Mouse (Mus musculus): Measurements from ENCODE around the gene Htra3.

Htra3 gene

DNA sequence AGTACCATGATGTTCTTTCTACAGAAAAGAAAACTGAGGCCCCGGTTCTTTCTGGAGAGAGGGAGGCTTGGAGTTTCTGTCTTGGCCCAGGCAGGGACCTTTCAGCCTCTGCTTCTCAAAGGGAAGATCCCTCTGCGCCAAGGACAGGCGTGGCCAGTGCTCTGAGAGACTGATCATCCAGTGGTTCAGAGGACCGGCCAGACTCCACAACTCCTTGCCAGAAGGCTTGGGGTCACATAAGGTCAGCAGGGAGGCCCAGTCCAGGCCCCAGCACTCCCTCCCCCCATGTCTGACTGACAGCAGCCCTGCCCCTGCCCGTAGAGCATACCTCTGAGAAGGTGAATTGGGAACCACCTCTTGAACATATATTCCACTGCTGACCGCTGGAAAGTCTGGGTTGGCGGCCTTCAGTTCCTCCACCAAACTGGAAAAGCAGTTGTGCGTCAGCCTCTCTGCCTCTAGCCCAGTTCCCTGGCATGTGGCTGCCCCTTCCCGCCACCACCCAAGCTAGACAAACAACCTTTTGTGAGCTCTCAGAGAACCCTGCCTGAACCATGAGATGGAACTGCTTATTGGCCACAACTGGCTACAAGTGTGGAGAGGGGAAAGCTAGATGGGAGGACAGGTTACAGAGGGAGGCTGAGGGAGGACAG is 25.7 kb downstream of the Htra3 start:
- DNase-seq (ENCODE audit: low spot score in 2 of 2), result no peak

DNA sequence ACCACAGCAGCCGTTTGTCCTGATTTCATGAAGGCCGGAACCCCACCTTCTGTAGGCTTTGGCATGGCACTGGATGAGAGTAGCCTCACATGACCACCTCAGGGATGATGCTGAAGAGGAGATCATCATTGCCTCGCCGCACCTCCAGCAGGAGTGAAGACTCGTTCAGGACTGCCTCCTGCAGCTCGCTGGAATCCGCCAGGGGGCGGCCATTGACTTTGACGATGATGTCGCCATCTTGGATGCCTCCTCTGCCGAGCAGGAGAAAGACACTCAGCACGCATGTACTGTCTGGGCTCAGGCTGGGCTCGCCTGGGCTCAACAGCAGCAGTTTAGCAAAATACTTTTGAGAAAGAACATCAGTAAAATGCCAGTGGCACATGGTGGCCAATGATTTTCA is 26.7 kb downstream of the Htra3 start:
- no peak for DNase-seq (ENCODE audit: low spot score in 2 of 2)

DNA sequence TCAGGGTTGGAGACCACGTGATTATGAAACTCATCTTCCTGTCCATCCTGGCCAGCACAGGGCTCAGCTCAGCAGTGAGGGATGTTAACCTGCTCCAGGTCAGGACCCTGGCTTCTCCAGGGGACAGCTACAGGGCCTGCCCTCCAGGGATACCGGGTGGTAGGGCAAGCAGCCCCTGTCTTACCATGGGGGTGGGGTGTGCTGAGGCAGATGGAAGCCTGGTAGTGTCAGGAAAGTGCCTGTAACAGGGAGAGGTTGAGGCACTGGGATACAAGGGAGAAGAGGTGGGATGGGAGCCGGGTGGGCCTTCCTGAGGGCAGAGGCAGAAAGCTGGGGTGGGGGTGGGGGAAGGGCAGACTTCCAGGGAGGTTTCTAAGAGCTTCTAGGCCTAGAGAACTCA is 27.3 kb downstream of the Htra3 start:
- DNase-seq (ENCODE audit: low spot score in 2 of 2), result no peak

DNA sequence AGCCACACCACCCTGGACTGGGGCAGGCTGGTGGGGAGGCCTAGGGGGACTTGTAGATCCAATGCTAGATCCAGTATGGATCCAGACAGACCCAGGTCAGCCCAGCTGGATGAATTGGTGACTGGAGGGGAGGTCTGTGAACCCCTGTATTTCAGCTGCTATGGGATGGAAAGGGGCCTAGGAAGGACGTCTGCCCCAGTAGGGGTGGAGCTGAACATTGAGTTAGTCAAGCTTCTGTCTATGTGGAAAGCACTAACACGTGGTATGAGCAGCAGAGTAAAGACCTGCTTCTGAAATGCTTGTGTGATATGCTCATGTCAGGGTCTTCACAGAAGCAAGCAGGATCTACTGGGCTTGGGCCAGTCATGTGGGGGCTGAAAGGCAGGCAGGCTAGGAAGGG is 31.4 kb downstream of the Htra3 start:
- no peak for DNase-seq (ENCODE audit: low spot score in 2 of 2)

- DNase-seq (ENCODE audit: low spot score in 2 of 2), result no peak
These were observed 32.0 kb downstream of the Htra3 start for GRCm38 (mm10) chr5:35647562-35647961.

GRCm38 (mm10) chr5:35646927-35647326 is 32.7 kb downstream of the Htra3 start:
- no peak for DNase-seq (ENCODE audit: low spot score in 2 of 2)

- no peak for DNase-seq (ENCODE audit: low spot score in 2 of 2)
These were observed 33.6 kb downstream of the Htra3 start for GRCm38 (mm10) chr5:35645938-35646493.

DNA sequence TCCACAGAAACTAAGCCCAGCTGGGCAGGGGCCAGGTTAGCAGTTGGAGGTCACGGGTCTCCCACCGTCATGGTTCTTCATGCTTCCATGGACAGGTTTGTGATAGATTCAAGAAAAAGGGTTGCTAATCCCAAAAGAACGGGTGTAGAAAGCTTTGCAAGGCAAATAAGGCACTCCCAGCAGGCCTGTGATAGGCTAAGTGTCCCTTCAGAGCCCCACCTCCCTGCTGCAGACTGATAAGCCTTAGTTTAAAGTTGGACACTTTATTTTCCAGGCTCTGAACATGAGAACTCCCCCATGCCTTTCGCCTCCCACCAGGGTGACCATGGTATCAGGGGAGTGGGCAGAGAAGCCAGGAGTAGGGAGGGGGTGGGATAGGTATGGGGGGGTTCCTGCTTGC is 35.5 kb downstream of the Htra3 start:
- no peak for DNase-seq (ENCODE audit: low spot score in 2 of 2)

GRCm38 (mm10) chr5:35643401-35644048 is 36.1 kb downstream of the Htra3 start:
- DNase-seq (ENCODE audit: low spot score in 2 of 2), result no peak

GRCm38 (mm10) chr5:35641961-35642584 is 37.5 kb downstream of the Htra3 start:
- no peak for DNase-seq (ENCODE audit: low spot score in 2 of 2)

- no peak for DNase-seq (ENCODE audit: low spot score in 2 of 2)
These were observed 43.6 kb downstream of the Htra3 start for GRCm38 (mm10) chr5:35636016-35636415.

DNA sequence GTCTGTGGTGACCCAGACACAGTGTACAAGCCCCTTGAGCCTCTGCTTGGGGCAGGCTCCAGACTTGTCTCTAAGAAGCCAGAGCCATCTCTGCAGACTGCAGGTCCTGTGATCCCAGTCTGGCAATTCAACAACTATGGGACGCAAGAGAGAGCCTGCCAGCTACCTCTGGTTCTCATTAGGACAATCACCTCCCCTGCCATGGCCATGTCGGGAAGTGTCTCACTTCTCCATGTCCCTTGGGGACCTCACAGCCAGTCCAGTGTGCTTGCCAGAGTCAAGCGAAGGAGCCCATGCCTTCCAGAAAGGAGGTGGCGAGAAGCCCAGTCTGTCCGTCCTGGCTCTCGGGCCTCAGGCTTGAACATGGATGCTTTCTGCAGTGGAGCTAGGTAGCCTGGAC is 46.7 kb downstream of the Htra3 start:
- DNase-seq (ENCODE audit: low spot score in 2 of 2), result no peak

GRCm38 (mm10) chr5:35631755-35632154 is 47.8 kb downstream of the Htra3 start:
- DNase-seq (ENCODE audit: low spot score in 2 of 2), result no peak

- DNase-seq (ENCODE audit: low spot score in 2 of 2), result no peak
These were observed 48.4 kb downstream of the Htra3 start for GRCm38 (mm10) chr5:35631224-35631623.

GRCm38 (mm10) chr5:35630706-35631105 is 48.9 kb downstream of the Htra3 start:
- DNase-seq (ENCODE audit: low spot score in 2 of 2), result no peak

DNA sequence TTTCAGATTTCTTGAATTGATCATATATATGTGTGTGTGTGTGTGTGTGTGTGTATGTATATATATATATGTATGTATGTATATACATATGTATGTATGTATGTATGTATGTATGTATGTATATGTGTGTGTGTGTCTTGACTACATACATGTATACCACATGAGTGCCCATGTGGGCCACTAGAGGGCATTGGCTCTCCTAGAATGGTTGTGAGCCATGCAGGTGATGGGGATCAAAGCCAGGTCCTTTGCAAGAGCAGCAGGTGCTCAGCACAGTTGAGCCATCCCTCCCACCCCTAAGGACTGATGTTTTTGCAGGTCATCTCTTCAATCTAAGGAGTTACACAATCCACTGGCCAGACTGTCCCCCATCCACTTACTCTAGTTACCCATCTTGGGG is 50.2 kb downstream of the Htra3 start:
- no peak for DNase-seq (ENCODE audit: low spot score in 2 of 2)

DNA sequence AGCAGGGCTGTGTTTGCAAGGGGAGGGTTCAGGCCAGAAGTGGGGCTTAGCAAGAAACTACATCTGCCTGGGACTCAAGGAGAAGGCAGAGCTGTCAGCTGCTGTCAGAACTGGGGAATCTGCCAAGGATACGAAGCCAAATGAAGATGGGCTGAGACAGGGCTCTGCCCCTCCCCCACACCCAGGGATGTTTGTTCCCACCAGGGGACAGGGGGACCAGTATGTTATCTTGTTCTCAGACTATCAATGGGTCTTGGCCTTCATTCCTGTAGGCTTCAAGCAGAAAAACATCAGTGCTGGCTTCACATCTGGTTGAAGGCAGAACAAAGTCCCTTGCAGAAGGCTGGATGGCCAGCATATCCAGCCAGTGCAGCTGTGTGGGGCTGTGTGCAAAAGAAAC is 50.9 kb downstream of the Htra3 start:
- DNase-seq (ENCODE audit: low spot score in 2 of 2), result no peak

DNA sequence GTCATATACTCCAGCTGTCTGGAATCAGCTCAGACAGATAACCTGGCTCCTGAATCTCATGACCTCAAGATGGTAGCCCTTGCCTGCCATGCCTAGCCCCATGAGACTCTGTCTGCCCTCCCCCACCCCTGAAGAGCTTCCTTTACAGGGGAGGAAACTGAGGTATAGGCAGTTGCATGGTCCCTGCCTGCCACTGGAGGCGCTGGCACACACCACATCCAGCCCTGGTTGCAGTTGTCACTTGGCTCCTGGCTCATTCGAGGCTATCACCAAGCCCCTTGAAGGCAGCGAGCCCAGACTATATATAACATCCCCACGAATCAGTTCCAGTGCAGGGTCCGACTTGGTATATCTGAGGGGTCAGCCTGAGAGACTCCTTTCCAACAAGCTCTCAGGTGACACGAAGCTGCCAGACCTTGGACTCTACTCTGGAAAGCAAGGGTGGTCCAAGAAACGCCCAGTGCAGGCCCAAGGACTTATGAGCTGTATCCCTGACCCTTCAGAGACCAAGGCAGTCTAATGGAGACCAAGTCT is 52.2 kb downstream of the Htra3 start:
- no peak for DNase-seq (ENCODE audit: low spot score in 2 of 2)

DNA sequence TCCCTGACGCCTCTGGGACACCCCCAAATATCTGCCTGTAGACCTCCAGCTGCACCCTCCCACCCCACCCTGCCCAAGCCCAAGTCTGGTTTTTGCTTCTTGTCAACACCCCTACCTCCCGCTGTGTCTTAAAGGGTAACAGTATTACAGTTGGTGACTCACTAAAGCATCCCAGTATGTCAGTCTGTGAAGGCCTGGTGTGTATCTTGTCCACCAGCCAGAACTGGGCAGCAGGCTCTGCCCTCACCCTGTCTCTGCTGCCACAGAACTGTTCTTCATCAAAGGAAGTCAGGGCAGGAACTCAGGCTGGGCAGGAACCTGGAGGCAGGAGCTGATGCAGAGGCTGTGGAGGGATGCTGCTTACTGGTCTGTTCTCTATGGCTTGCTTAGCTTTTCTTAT is 53.2 kb downstream of the Htra3 start:
- no peak for DNase-seq (ENCODE audit: low spot score in 2 of 2)

GRCm38 (mm10) chr5:35624751-35625239 is 54.8 kb downstream of the Htra3 start:
- no peak for DNase-seq (ENCODE audit: low spot score in 2 of 2)

DNA sequence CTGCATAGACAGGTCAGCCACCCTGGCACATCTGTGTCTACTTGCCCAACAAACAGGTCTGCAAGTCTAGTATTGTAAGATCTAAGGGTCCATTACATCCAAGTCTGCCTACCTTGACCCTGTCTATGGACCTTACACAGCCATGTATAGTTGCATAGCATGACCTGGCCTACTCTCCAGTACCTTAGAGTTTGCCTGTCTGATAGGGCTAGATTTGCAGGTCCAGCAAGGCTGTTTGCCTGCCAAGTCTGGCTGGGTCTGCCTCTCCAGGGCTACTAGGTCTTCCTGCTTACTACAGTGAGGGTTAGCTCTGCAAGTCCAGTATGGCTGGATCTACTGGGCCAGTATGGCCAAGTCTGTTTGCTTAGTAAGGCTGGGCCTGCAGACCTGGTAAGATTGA is 55.8 kb downstream of the Htra3 start:
- no peak for DNase-seq (ENCODE audit: low spot score in 2 of 2)

- no peak for DNase-seq (ENCODE audit: low spot score in 2 of 2)
These were observed 58.5 kb downstream of the Htra3 start for GRCm38 (mm10) chr5:35621114-35621513.

DNA sequence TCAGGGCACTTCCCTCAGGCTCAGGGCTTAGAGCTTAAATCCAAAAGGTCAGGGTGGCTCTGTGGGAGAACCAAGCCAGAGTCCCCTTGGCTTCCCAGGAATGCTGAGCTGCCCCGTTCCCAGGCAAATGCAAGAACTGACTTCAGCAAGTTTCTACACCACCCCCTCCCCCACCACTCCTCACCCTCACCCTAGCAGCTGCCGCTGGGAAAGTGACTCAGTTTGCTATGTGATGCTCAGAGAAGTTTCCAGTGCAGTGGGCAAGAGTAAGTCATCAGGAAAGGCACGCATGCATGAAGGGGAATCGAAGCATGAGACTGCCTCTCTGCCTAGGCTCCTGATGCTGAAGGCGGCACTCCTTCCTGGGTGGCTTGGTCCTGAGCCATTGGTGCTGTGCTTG is 62.6 kb downstream of the Htra3 start:
- no peak for DNase-seq (ENCODE audit: low spot score in 2 of 2)
